Mouse (Mus musculus): Measurements from ENCODE around the gene Tsc22d1. TPM values are rescaled to one million over a fixed set of nuclear protein-coding genes. Genes with fewer than 3 reads are reported as not detected.

The Tsc22d1 gene
- polyA plus RNA-seq, 1 experiment from 2014 or later = 122 TPM

- H3K27me3 ChIP-seq (ENCODE audit: control insufficient read depth, insufficient read depth, low read depth, low read length) = no peaks in the 10 kb centered on the region
- no peak overlapping the region for H3K9ac ChIP-seq (ENCODE audit: low read depth, low read length)
- H3K4me1 ChIP-seq (ENCODE audit: control insufficient read depth, low read depth, low read length) = no peaks in the 10 kb centered on the region
- WGBS (ENCODE audit: insufficient replicate concordance) = 79% methylated on average over 21 of the region's 21 CpGs
- no peak for ATAC-seq (ENCODE audit: low read depth)
- H3K4me2 ChIP-seq (ENCODE audit: low read depth, low read length) = no peak overlapping the region
- H3K4me3 ChIP-seq (ENCODE audit: low read depth, low read length) = no peak overlapping the region
- H3K27ac ChIP-seq (ENCODE audit: low read length) = no peak overlapping the region
- no peaks in the 10 kb centered on the region for H3K36me3 ChIP-seq (ENCODE audit: control insufficient read depth, insufficient read depth)
- no peaks in the 10 kb centered on the region for H3K9me3 ChIP-seq (replicated peaks; ENCODE audit: control insufficient read depth, low read length)
Observed at GRCm38 (mm10) chr14:76425986-76426530, 11.3 kb downstream of the Tsc22d1 start.

- Histone ChIP-seq H3K27me3 (ENCODE audit: control insufficient read depth, insufficient read depth, low read depth, low read length) (no peaks in the 10 kb centered on the region), H3K9ac (ENCODE audit: low read depth, low read length) (no peak overlapping the region), H3K4me2 (ENCODE audit: low read depth, low read length) (no peak overlapping the region), H3K4me3 (ENCODE audit: low read depth, low read length) (no peak overlapping the region), H3K36me3 (ENCODE audit: control insufficient read depth, insufficient read depth) (no peaks in the 10 kb centered on the region), H3K27ac (ENCODE audit: low read length) (no peak overlapping the region), H3K9me3 (replicated peaks; ENCODE audit: control insufficient read depth, low read length) (no peaks in the 10 kb centered on the region), H3K4me1 (ENCODE audit: control insufficient read depth, low read depth, low read length) (no peaks in the 10 kb centered on the region)
- WGBS (ENCODE audit: insufficient replicate concordance) = 42% methylated on average over 2 of the region's 2 CpGs
- no peak for ATAC-seq (ENCODE audit: low read depth)
Observed at GRCm38 (mm10) chr14:76428855-76429254, 14.1 kb downstream of the Tsc22d1 start.

- ATAC-seq (ENCODE audit: low read depth) = no peak
- 77% methylated on average over 4 of the region's 4 CpGs for WGBS (ENCODE audit: insufficient replicate concordance)
- H3K36me3 ChIP-seq (ENCODE audit: control insufficient read depth, insufficient read depth) = no peaks in the 10 kb centered on the region
- H3K9me3 ChIP-seq (replicated peaks; ENCODE audit: control insufficient read depth, low read length) = no peaks in the 10 kb centered on the region
- no peak overlapping the region for H3K9ac ChIP-seq (ENCODE audit: low read depth, low read length)
- no peak overlapping the region for H3K27ac ChIP-seq (ENCODE audit: low read length)
- no peak overlapping the region for H3K4me3 ChIP-seq (ENCODE audit: low read depth, low read length)
- no peaks in the 10 kb centered on the region for H3K4me1 ChIP-seq (ENCODE audit: control insufficient read depth, low read depth, low read length)
- no peaks in the 10 kb centered on the region for H3K27me3 ChIP-seq (ENCODE audit: control insufficient read depth, insufficient read depth, low read depth, low read length)
- H3K4me2 ChIP-seq (ENCODE audit: low read depth, low read length) = no peak overlapping the region
Observed at GRCm38 (mm10) chr14:76431918-76432317, 17.2 kb downstream of the Tsc22d1 start.

GRCm38 (mm10) chr14:76432369-76432768 is 17.6 kb downstream of the Tsc22d1 start:
- 69% methylated on average over 7 of the region's 7 CpGs for WGBS (ENCODE audit: insufficient replicate concordance)
- no peak overlapping the region for H3K4me3 ChIP-seq (ENCODE audit: low read depth, low read length)

DNA sequence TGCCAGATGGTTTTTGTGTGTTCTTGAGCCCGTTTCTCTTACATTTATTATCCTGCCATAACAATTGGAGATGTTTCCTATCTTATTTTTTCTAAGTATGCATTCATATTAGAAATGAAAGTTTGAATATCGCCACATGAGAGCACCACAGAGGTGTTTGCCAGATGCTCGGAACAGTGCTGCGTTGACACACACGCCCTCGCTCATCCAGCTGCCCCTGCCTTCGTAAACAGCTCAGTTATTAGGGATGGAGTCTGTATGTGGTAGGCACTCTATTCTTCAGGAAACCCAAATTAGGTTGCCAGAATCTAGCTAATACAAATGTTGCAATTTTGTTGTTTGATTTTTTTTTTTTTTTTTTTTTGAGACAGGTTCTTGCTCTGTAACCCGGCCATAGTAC is 18.1 kb downstream of the Tsc22d1 start:
- Histone ChIP-seq H3K9ac (ENCODE audit: low read depth, low read length) (no peak overlapping the region), H3K4me2 (ENCODE audit: low read depth, low read length) (no peak overlapping the region), H3K4me3 (ENCODE audit: low read depth, low read length) (no peak overlapping the region), H3K4me1 (ENCODE audit: control insufficient read depth, low read depth, low read length) (no peaks in the 10 kb centered on the region), H3K9me3 (replicated peaks; ENCODE audit: control insufficient read depth, low read length) (no peaks in the 10 kb centered on the region), H3K27me3 (ENCODE audit: control insufficient read depth, insufficient read depth, low read depth, low read length) (no peaks in the 10 kb centered on the region), H3K27ac (ENCODE audit: low read length) (no peak overlapping the region), H3K36me3 (ENCODE audit: control insufficient read depth, insufficient read depth) (no peaks in the 10 kb centered on the region)
- WGBS (ENCODE audit: insufficient replicate concordance) = 77% methylated on average over 8 of the region's 8 CpGs
- no peak for ATAC-seq (ENCODE audit: low read depth)

More at GRCm38 (mm10) chr14:76432369-76432768, 17.6 kb downstream of the Tsc22d1 start:
- Histone ChIP-seq H3K4me2 (ENCODE audit: low read depth, low read length) (no peak overlapping the region), H3K4me1 (ENCODE audit: control insufficient read depth, low read depth, low read length) (no peaks in the 10 kb centered on the region), H3K27ac (ENCODE audit: low read length) (no peak overlapping the region), H3K27me3 (ENCODE audit: control insufficient read depth, insufficient read depth, low read depth, low read length) (no peaks in the 10 kb centered on the region), H3K36me3 (ENCODE audit: control insufficient read depth, insufficient read depth) (no peaks in the 10 kb centered on the region), H3K9me3 (replicated peaks; ENCODE audit: control insufficient read depth, low read length) (no peaks in the 10 kb centered on the region), H3K9ac (ENCODE audit: low read depth, low read length) (no peak overlapping the region)
- no peak for ATAC-seq (ENCODE audit: low read depth)

GRCm38 (mm10) chr14:76442160-76442559 is 27.4 kb downstream of the Tsc22d1 start:
- no peaks in the 10 kb centered on the region for H3K27me3 ChIP-seq (ENCODE audit: control insufficient read depth, insufficient read depth, low read depth, low read length)
- H3K36me3 ChIP-seq (ENCODE audit: control insufficient read depth, insufficient read depth) = no peaks in the 10 kb centered on the region
- H3K4me2 ChIP-seq (ENCODE audit: low read depth, low read length) = no peak overlapping the region
- H3K4me1 ChIP-seq (ENCODE audit: control insufficient read depth, low read depth, low read length) = no peaks in the 10 kb centered on the region
- H3K9me3 ChIP-seq (replicated peaks; ENCODE audit: control insufficient read depth, low read length) = no peaks in the 10 kb centered on the region
- WGBS (ENCODE audit: insufficient replicate concordance) = 63% methylated on average over 10 of the region's 10 CpGs
- no peak overlapping the region for H3K9ac ChIP-seq (ENCODE audit: low read depth, low read length)
- H3K27ac ChIP-seq (ENCODE audit: low read length) = no peak overlapping the region
- no peak for ATAC-seq (ENCODE audit: low read depth)
- no peak overlapping the region for H3K4me3 ChIP-seq (ENCODE audit: low read depth, low read length)

GRCm38 (mm10) chr14:76448987-76449386 is 34.2 kb downstream of the Tsc22d1 start:
- no peak overlapping the region for H3K27ac ChIP-seq (ENCODE audit: low read length)
- H3K4me2 ChIP-seq (ENCODE audit: low read depth, low read length) = no peak overlapping the region
- no peak overlapping the region for H3K4me3 ChIP-seq (ENCODE audit: low read depth, low read length)
- H3K9ac ChIP-seq (ENCODE audit: low read depth, low read length) = no peak overlapping the region
- 64% methylated on average over 4 of the region's 4 CpGs for WGBS (ENCODE audit: insufficient replicate concordance)
- no peaks in the 10 kb centered on the region for H3K9me3 ChIP-seq (replicated peaks; ENCODE audit: control insufficient read depth, low read length)
- H3K27me3 ChIP-seq (ENCODE audit: control insufficient read depth, insufficient read depth, low read depth, low read length) = no peaks in the 10 kb centered on the region
- no peaks in the 10 kb centered on the region for H3K36me3 ChIP-seq (ENCODE audit: control insufficient read depth, insufficient read depth)
- ATAC-seq (ENCODE audit: low read depth) = no peak
- H3K4me1 ChIP-seq (ENCODE audit: control insufficient read depth, low read depth, low read length) = no peaks in the 10 kb centered on the region

GRCm38 (mm10) chr14:76451011-76451410 is 36.2 kb downstream of the Tsc22d1 start:
- H3K27ac ChIP-seq (ENCODE audit: low read length) = no peak overlapping the region

DNA sequence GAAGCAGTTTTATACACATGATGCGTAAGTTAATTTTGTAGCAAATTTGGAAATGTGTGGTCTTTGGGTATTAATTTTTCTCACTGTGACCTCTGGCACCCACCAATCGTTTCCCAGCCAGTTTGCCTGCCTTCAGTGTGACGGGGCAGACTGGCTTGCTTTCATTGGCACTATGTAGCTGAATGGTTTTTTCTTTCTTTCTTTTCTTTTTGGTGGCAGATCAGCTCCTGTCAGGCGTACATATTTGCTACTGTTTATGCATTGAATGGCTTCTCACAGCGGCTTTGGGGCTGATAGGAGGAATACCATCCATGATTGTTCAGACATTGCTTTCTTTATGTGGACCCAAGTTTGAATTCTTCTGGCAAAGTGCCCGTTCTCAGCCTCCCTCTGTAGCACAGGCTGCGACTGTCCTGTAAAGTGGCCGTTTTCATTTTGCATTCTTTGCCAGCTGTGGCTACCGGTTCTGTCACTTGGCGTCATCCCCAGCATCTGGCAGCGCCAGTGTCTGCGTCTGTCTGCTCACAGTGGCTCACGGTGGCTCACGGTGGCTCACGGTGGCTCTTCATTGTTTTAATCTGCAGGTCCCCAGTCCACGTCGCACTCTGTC is 38.1 kb downstream of the Tsc22d1 start:
- no peak overlapping the region for H3K9ac ChIP-seq (ENCODE audit: low read depth, low read length)
- H3K9me3 ChIP-seq (replicated peaks; ENCODE audit: control insufficient read depth, low read length) = no peaks in the 10 kb centered on the region
- H3K36me3 ChIP-seq (ENCODE audit: control insufficient read depth, insufficient read depth) = no peaks in the 10 kb centered on the region
- no peak overlapping the region for H3K27ac ChIP-seq (ENCODE audit: low read length)
- no peaks in the 10 kb centered on the region for H3K4me1 ChIP-seq (ENCODE audit: control insufficient read depth, low read depth, low read length)
- no peak overlapping the region for H3K4me2 ChIP-seq (ENCODE audit: low read depth, low read length)
- WGBS (ENCODE audit: insufficient replicate concordance) = 72% methylated on average over 17 of the region's 17 CpGs
- ATAC-seq (ENCODE audit: low read depth) = no peak
- no peaks in the 10 kb centered on the region for H3K27me3 ChIP-seq (ENCODE audit: control insufficient read depth, insufficient read depth, low read depth, low read length)
- H3K4me3 ChIP-seq (ENCODE audit: low read depth, low read length) = no peak overlapping the region

More at GRCm38 (mm10) chr14:76451011-76451410, 36.2 kb downstream of the Tsc22d1 start:
- Histone ChIP-seq H3K4me2 (ENCODE audit: low read depth, low read length) (no peak overlapping the region), H3K9ac (ENCODE audit: low read depth, low read length) (no peak overlapping the region), H3K4me1 (ENCODE audit: control insufficient read depth, low read depth, low read length) (no peaks in the 10 kb centered on the region), H3K36me3 (ENCODE audit: control insufficient read depth, insufficient read depth) (no peaks in the 10 kb centered on the region), H3K4me3 (ENCODE audit: low read depth, low read length) (no peak overlapping the region), H3K9me3 (replicated peaks; ENCODE audit: control insufficient read depth, low read length) (no peaks in the 10 kb centered on the region), H3K27me3 (ENCODE audit: control insufficient read depth, insufficient read depth, low read depth, low read length) (no peaks in the 10 kb centered on the region)
- WGBS (ENCODE audit: insufficient replicate concordance) = 61% methylated on average over 6 of the region's 6 CpGs
- no peak for ATAC-seq (ENCODE audit: low read depth)

All from liver, embryonic 16.5 days (tissue).